Mouse (Mus musculus): ENCODE data around the gene Ddx23. TPM values are rescaled to one million over a fixed set of nuclear protein-coding genes. Genes with fewer than 3 reads are reported as not detected.

The Ddx23 gene
- total and polyA plus RNA-seq, 3 experiments = 66.6 to 154 (median 112) TPM

GRCm38 (mm10) chr15:98696216-98696615, 33.5 kb upstream of the Ddx23 start:
- H3K4me3 ChIP-seq (ENCODE audit: low read depth, low read length) = no peak overlapping the region
- no peak for DNase-seq (ENCODE audit: low spot score)
- H3K27me3 ChIP-seq (ENCODE audit: insufficient read depth, low read length) = peaks cover 43% of the 10 kb centered on the region
- H3K36me3 ChIP-seq (replicated peaks) = no peaks in the 10 kb centered on the region
- H3K9me3 ChIP-seq (replicated peaks) = no peaks in the 10 kb centered on the region
- H3K4me1 ChIP-seq (ENCODE audit: insufficient read depth, low read depth, low read length) = peaks cover 28% of the 10 kb centered on the region
- TF ChIP-seq GATA2 (IDR thresholded peaks at IDR 0.05; ENCODE audit: borderline replicate concordance, low read depth, low read length) (no peak), POLR2AphosphoS5 (IDR thresholded peaks at IDR 0.05; ENCODE audit: insufficient replicate concordance, low read depth, low read length) (no peak), TAL1 (conservative IDR thresholded peaks at IDR 0.05; ENCODE audit: low read depth, low read length) (no peak), GATA1 (IDR thresholded peaks at IDR 0.05; ENCODE audit: borderline replicate concordance, low read length) (no peak), CTCF (IDR thresholded peaks at IDR 0.05; ENCODE audit: low read depth, low read length) (no peak)
- ATAC-seq (ENCODE audit: extremely low read depth, insufficient number of reproducible peaks, low FRiP score, poor library complexity, severe bottlenecking) = no peak

- H3K4me1 ChIP-seq (ENCODE audit: insufficient read depth, low read depth, low read length) = peaks cover 30% of the 10 kb centered on the region
Observed at GRCm38 (mm10) chr15:98695726-98696125, 33.0 kb upstream of the Ddx23 start.

DNA sequence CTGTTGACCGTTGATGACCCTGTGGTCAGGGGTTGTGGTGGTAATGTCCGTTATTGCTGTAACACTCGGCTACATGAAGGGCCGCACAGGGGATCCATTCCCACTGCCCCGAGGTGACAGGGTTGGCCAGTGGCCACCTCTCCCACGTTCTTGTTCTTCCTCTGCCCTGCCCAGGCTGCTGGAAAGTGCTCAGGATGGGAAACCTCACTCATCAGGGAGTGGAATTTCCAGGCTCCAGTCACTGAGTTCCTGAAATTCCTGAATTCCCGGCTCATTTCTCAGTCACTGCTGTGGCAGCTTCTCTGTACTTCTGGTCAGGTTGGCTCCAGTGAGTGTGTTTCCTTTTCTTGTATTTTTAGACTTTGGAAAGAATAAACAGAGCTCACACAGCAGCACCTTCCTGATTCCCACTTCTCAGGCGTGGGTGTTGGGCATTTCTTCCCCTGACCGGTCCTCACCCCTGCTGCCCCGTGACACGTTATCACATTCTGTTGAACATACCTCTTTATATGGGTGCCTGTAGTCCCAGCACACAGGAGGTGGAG, 29.5 kb upstream of the Ddx23 start:
- Histone ChIP-seq H3K4me3 (ENCODE audit: low read depth, low read length) (no peak overlapping the region), H3K27me3 (ENCODE audit: insufficient read depth, low read length) (peaks cover 44% of the 10 kb centered on the region), H3K4me1 (ENCODE audit: insufficient read depth, low read depth, low read length) (peaks cover 34% of the 10 kb centered on the region), H3K36me3 (replicated peaks) (no peaks in the 10 kb centered on the region), H3K9me3 (replicated peaks) (no peaks in the 10 kb centered on the region; the same call in 1 of the 2 replicates)
- no peak for DNase-seq (ENCODE audit: low spot score)
- TF ChIP-seq GATA2 (IDR thresholded peaks at IDR 0.05; ENCODE audit: borderline replicate concordance, low read depth, low read length) = no peak
- no peak for TF ChIP-seq TAL1 (conservative IDR thresholded peaks at IDR 0.05; ENCODE audit: low read depth, low read length)
- TF ChIP-seq GATA1 (IDR thresholded peaks at IDR 0.05; ENCODE audit: borderline replicate concordance, low read length) = no peak
- TF ChIP-seq CTCF (IDR thresholded peaks at IDR 0.05; ENCODE audit: low read depth, low read length) = no peak
- no peak for TF ChIP-seq POLR2AphosphoS5 (IDR thresholded peaks at IDR 0.05; ENCODE audit: insufficient replicate concordance, low read depth, low read length)
- no peak for ATAC-seq (ENCODE audit: extremely low read depth, insufficient number of reproducible peaks, low FRiP score, poor library complexity, severe bottlenecking)

More at GRCm38 (mm10) chr15:98695726-98696125, 33.0 kb upstream of the Ddx23 start:
- ATAC-seq (ENCODE audit: extremely low read depth, insufficient number of reproducible peaks, low FRiP score, poor library complexity, severe bottlenecking) = no peak
- H3K4me3 ChIP-seq (ENCODE audit: low read depth, low read length) = no peak overlapping the region
- no peaks in the 10 kb centered on the region for H3K36me3 ChIP-seq (replicated peaks)
- no peaks in the 10 kb centered on the region for H3K9me3 ChIP-seq (replicated peaks)
- TF ChIP-seq TAL1 (conservative IDR thresholded peaks at IDR 0.05; ENCODE audit: low read depth, low read length) (no peak), GATA2 (IDR thresholded peaks at IDR 0.05; ENCODE audit: borderline replicate concordance, low read depth, low read length) (no peak), POLR2AphosphoS5 (IDR thresholded peaks at IDR 0.05; ENCODE audit: insufficient replicate concordance, low read depth, low read length) (no peak), GATA1 (IDR thresholded peaks at IDR 0.05; ENCODE audit: borderline replicate concordance, low read length) (no peak), CTCF (IDR thresholded peaks at IDR 0.05; ENCODE audit: low read depth, low read length) (no peak)
- DNase-seq (ENCODE audit: low spot score) = no peak
- peaks cover 42% of the 10 kb centered on the region for H3K27me3 ChIP-seq (ENCODE audit: insufficient read depth, low read length)

- no peak for ATAC-seq (ENCODE audit: extremely low read depth, insufficient number of reproducible peaks, low FRiP score, poor library complexity, severe bottlenecking)
- Histone ChIP-seq H3K27me3 (ENCODE audit: insufficient read depth, low read length) (peaks cover 44% of the 10 kb centered on the region), H3K9me3 (replicated peaks) (no peaks in the 10 kb centered on the region; the same call in 1 of the 2 replicates), H3K4me1 (ENCODE audit: insufficient read depth, low read depth, low read length) (peaks cover 34% of the 10 kb centered on the region), H3K4me3 (ENCODE audit: low read depth, low read length) (no peak overlapping the region), H3K36me3 (replicated peaks) (no peaks in the 10 kb centered on the region)
- DNase-seq (ENCODE audit: low spot score) = no peak
- TF ChIP-seq TAL1 (conservative IDR thresholded peaks at IDR 0.05; ENCODE audit: low read depth, low read length) = no peak
- TF ChIP-seq POLR2AphosphoS5 (IDR thresholded peaks at IDR 0.05; ENCODE audit: insufficient replicate concordance, low read depth, low read length) = no peak
- TF ChIP-seq GATA2 (IDR thresholded peaks at IDR 0.05; ENCODE audit: borderline replicate concordance, low read depth, low read length) = no peak
Observed at GRCm38 (mm10) chr15:98691486-98692147, 28.9 kb upstream of the Ddx23 start.

GRCm38 (mm10) chr15:98689682-98690081, 27.0 kb upstream of the Ddx23 start:
- no peak for TF ChIP-seq GATA2 (IDR thresholded peaks at IDR 0.05; ENCODE audit: borderline replicate concordance, low read depth, low read length)
- TF ChIP-seq TAL1 (conservative IDR thresholded peaks at IDR 0.05; ENCODE audit: low read depth, low read length) = no peak
- no peak for TF ChIP-seq POLR2AphosphoS5 (IDR thresholded peaks at IDR 0.05; ENCODE audit: insufficient replicate concordance, low read depth, low read length)
- TF ChIP-seq CTCF (IDR thresholded peaks at IDR 0.05; ENCODE audit: low read depth, low read length) = no peak
- TF ChIP-seq GATA1 (IDR thresholded peaks at IDR 0.05; ENCODE audit: borderline replicate concordance, low read length) = no peak
- DNase-seq (ENCODE audit: low spot score) (no peak), ATAC-seq (ENCODE audit: extremely low read depth, insufficient number of reproducible peaks, low FRiP score, poor library complexity, severe bottlenecking) (no peak)
- Histone ChIP-seq H3K4me3 (ENCODE audit: low read depth, low read length) (no peak overlapping the region), H3K4me1 (ENCODE audit: insufficient read depth, low read depth, low read length) (peaks cover 37% of the 10 kb centered on the region), H3K27me3 (ENCODE audit: insufficient read depth, low read length) (peaks cover 36% of the 10 kb centered on the region), H3K36me3 (replicated peaks) (no peaks in the 10 kb centered on the region), H3K9me3 (replicated peaks) (peaks cover 2% of the 10 kb centered on the region)

DNA sequence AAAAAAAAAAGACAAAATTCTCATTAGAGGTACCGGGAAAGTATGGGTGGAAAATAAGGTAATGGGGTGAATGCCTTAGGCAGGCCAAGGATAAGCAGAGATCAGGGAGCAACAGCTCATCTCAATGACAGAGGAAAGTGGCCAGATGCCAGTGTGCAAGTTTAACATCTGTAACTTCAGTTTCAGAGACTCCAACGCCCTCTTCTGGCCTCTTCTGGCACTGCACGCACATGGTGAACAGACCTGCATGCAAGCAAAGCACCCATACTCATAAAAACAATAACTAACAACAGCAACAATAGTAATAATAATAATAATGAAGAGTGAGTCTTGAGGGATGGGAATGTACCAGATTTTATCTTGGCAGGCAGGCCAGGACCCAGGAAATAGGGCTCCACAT, 23.2 kb upstream of the Ddx23 start:
- peaks cover 20% of the 10 kb centered on the region for H3K27me3 ChIP-seq (ENCODE audit: insufficient read depth, low read length)
- no peak for ATAC-seq (ENCODE audit: extremely low read depth, insufficient number of reproducible peaks, low FRiP score, poor library complexity, severe bottlenecking)
- H3K4me3 ChIP-seq (ENCODE audit: low read depth, low read length) = no peak overlapping the region
- H3K4me1 ChIP-seq (ENCODE audit: insufficient read depth, low read depth, low read length) = peaks cover 63% of the 10 kb centered on the region
- H3K9me3 ChIP-seq (replicated peaks) = peaks cover 2% of the 10 kb centered on the region
- no peaks in the 10 kb centered on the region for H3K36me3 ChIP-seq (replicated peaks)
- TF ChIP-seq CTCF (IDR thresholded peaks at IDR 0.05; ENCODE audit: low read depth, low read length) = 0 out of 2 replicates have a peak, but pooled peaks have one; percentile 15
- no peak for TF ChIP-seq GATA2 (IDR thresholded peaks at IDR 0.05; ENCODE audit: borderline replicate concordance, low read depth, low read length)
- no peak for TF ChIP-seq POLR2AphosphoS5 (IDR thresholded peaks at IDR 0.05; ENCODE audit: insufficient replicate concordance, low read depth, low read length)
- DNase-seq (ENCODE audit: low spot score) = no peak

Measured in G1E (cell line).